Mouse (Mus musculus) cerebellum, adult 8-10 months (tissue): Measurements from ENCODE around the gene Apobec3.
"Not testable (repeated sequence)": the region's sequence is repeated elsewhere in the genome, so short reads cannot be mapped to it uniquely, and the experiment has no call there.

Source experiments
- DNase-seq: peaks from one replicate; pipeline ENCODE4 v3.0.0; 2022

Apobec3 gene

GRCm38 (mm10) chr15:79929734-79930133 is 38.3 kb downstream of the Apobec3 start:
- DNase-seq: no peak

GRCm38 (mm10) chr15:79931496-79932141 is 40.2 kb downstream of the Apobec3 start:
- DNase-seq: no peak

- peak; percentile 96 for DNase-seq
These were observed 41.0 kb downstream of the Apobec3 start for GRCm38 (mm10) chr15:79932323-79932987.

DNA sequence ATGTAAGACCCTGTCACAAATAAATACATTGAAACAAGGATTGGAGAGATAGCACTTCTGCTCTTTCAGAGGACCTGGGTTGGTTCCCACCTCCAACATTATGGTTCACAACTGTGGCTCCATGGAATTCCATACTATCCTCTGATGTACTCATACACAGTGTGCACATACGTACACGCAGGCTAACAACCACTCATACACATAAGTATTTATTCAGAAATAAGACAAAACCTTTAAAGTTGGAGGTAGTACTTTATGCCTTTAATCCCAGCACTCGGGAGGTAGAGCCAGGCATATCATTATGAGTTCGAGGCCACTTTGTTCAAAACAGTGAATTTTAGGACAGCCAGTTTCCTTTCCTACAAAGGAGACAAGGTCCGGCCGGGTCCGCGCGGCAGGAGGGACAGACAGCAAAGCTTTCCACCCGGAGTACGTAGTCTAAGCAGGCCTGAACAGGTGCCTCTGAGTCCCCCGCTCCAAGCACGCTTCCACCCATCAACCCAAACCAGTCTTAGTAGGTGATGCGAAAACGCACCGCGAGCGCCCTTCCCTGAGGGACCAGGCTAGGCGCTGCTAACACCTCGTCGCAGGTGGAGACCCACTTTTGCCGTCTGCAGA is 41.7 kb downstream of the Apobec3 start:
- no peak for DNase-seq

DNA sequence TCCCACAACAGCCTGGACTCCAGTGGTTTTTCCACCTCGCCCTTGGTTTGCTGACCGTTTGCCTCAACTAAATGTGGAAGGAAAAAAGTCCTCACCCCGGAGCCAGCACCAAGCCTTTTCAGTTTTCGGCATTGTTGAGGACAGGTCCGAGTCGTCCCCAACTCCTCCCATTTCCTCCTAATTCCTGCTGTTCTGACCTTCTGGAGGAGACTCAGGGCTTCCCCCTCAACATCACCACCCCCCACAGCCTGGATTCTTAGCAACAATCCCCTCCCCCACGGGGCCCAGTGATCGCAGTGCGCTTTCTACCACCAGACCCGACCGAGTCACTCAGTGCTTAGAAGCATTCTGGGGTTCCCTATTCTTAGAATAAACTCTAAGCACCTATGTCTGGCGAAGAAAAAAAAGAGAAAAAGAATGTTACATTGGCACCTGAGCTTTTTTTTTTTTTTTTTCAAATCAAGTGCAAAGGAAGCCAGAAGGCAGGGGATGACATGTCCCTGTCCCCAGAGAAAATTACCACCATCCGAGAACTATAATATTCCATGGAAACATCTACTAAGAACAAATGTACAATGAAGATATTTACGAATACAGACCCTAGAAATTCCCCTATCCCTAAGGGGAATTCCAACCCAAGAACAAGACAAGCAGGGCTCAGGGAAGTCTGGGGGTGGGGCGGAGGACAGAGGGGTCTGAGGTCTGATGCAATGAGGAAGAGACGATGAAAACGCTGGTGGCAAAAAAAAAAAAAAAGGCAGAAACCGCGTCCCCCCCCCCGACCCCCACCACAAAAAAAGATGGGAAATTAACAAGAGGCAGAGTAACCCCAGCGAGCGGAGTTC is 42.4 kb downstream of the Apobec3 start:
- DNase-seq: no peak

GRCm38 (mm10) chr15:79934776-79935175 is 43.3 kb downstream of the Apobec3 start:
- DNase-seq: no peak

DNA sequence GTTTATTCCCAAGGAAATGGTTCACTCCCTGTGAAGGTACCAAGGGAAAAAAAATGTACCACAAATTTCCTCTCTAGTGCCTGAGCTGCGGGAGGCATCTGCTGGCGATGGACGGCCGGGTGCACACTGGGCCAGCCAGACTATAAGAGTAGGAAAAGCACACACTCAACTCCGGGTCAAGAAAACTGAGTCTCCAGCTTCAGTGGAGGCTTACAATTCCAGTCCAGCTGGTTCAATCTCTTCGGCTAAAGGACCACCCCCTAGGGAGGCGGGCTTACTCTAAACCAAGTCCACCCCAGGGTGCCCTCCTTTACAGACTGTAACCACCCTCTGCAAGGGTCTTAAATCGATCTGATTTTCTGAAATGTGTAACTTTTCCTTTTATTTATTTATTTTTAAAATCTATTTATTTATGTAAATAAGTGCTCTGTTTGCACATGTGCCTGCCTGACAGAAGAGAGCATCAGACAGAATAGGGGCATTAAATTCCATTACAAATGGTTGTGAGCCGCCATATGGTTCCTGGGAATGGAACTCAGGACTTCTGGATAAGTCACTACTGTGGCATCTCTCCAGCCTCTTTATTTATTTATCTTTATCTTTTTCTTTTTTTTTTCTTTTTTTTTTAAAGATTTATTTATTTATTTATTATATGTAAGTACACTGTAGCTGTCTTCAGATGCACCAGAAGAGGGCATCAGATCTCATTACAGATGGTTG is 44.4 kb downstream of the Apobec3 start:
- DNase-seq: no peak

DNA sequence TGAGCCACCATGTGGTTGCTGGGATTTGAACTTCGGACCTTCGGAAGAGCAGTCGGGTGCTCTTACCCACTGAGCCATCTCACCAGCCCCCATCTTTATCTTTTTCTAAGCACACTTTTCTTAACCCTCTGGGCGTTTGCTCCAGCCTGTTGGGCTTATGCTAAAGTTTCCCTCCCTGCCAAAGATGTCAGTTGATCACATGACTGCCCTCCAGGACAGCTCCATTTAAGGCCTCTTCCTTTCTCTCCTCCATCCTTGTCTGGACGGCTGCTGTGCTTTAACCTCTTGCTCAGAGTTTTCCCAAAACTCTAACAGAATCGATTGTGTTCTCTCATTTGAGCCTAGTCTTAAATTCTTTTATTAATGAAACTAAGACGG is 44.9 kb downstream of the Apobec3 start:
- DNase-seq: no peak

- DNase-seq: no peak
These were observed 47.6 kb downstream of the Apobec3 start for GRCm38 (mm10) chr15:79939020-79939419.

DNA sequence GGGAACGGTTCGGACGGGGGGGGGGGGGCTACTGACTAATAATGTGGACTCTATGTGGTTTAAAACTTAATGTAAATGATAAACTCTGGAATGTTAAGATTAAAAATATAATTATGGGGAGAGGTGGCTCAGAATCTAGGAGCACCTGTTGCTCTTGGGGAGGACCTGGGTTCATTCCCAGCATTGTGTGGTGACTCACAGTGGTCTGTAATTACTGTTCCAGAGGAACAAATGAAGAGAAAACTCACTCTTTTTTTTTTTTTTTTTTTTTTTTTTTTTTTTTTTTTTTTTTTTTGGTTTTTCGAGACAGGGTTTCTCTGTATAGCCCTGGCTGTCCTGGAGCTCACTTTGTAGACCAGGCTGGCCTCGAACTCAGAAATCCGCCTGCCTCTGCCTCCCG is 48.0 kb downstream of the Apobec3 start:
- DNase-seq: not testable (repeated sequence)

DNA sequence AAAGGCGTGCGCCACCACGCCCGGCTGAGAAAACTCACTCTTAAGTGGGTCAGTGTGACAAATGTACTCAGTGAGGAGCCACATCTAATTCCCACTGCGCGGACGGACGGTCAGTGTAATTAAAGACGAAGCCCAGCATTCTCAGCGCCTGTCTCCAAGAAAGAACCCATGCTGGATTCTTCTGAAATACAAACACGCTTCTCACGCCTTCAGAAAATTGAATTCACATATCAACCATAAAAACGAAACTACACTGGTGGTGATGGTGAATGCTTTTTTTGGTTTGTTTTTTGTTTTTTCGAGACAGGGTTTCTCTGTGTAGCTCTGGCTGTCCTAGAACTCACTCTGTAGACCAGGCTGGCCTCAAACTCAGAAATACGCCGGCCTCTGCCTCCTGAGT is 48.5 kb downstream of the Apobec3 start:
- no peak for DNase-seq

DNA sequence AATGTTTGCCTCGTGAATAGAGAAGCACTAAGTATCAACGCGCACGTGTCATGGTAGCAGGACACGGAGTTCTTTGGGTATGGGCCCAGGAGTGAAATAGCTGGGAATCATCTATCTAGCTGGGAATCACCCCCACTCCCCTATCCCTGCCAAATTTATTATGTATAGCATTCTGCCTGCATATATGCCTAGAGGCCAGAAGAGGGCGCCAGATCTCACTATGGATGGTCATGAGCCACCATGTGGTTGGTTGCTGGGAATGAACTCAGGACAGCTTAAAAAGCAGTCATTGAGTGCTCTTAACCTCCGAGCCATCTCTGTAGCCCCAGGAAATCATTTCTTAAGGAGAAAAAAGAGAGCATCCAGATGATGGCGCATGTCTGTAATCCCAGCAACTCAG is 49.5 kb downstream of the Apobec3 start:
- DNase-seq: no peak

- no peak for DNase-seq
These were observed 51.1 kb downstream of the Apobec3 start for GRCm38 (mm10) chr15:79942541-79942940.

DNA sequence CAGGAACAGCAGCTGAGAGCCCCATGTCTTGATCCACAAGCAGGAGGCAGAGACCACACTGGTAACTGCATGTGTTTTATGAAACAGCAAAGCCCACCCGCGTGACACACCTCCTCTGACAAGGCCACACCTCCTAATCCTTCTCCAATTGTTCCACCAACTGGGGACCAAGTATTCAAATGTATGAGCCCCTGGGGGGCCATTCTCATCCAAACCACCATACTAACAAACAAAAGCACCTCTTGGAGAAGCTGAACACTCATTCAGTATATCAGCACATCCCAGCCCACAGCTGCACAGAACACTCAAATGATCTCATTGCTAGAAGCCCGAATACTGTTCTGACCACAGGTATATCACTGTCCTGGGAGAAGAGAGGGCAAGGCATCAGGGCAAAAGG is 52.1 kb downstream of the Apobec3 start:
- no peak for DNase-seq

- no peak for DNase-seq
These were observed 53.5 kb downstream of the Apobec3 start for GRCm38 (mm10) chr15:79944948-79945347.

- peak; percentile 84 for DNase-seq
These were observed 54.6 kb downstream of the Apobec3 start for GRCm38 (mm10) chr15:79946022-79946421.

GRCm38 (mm10) chr15:79946790-79947189 is 55.3 kb downstream of the Apobec3 start:
- no peak for DNase-seq

- no peak for DNase-seq
These were observed 56.2 kb downstream of the Apobec3 start for GRCm38 (mm10) chr15:79947681-79948080.

DNA sequence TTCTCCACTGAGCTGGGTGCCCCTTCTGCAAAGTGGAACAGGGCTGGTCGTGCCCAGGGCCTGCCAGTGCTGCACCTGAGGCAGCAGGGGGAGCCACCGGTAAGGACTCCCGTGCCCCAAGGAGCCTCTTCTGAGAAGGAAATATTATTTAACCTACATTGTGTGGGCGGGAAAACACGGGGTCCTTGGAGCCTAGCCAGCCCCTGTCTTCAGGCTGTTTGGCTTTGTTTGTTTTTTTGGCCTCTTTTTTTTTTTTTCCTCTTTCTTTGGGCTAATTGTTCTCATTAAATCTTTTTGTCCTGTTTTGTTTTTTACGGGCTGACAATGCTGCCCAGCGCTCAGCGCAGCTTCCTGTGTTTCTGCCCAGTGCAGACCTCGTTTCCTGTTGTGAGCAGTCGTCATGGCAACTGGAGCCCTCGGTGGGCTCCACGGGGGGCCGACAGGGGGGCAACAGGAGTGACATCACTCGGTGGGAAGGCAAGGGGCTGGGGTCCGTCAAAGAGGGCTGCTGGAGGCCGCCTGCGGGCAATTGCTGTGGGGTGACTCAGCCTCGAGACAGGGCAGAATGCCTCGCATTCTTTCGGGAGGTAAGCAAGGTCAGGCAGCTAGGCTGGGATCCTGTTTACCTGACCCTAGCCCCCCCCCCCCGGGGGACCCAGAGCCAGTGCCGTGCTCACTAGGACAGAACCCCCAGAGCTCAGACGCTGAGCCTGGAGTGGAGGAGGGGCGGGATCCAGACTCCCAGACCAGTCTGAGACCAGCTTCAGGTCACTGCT is 59.0 kb downstream of the Apobec3 start:
- DNase-seq: peak; percentile 75

DNA sequence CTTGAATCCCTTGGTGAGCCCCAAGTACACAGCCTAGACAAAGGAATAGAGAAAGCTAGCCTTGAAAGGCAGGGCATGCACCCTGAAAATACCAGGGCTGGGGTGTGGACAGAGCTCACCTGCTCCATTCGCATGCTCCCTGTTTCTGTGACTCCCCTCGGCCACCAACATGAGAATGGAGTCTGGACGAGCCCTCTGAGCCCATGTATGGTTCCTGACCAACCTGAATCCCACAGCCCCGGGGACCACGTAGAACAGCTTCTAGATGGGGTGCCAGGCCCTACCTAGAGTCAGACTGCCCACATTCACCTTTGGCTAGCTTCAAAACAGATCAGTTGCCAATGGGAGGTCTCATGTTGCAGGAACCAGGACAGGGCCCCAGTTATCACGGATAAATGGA is 59.8 kb downstream of the Apobec3 start:
- no peak for DNase-seq

DNA sequence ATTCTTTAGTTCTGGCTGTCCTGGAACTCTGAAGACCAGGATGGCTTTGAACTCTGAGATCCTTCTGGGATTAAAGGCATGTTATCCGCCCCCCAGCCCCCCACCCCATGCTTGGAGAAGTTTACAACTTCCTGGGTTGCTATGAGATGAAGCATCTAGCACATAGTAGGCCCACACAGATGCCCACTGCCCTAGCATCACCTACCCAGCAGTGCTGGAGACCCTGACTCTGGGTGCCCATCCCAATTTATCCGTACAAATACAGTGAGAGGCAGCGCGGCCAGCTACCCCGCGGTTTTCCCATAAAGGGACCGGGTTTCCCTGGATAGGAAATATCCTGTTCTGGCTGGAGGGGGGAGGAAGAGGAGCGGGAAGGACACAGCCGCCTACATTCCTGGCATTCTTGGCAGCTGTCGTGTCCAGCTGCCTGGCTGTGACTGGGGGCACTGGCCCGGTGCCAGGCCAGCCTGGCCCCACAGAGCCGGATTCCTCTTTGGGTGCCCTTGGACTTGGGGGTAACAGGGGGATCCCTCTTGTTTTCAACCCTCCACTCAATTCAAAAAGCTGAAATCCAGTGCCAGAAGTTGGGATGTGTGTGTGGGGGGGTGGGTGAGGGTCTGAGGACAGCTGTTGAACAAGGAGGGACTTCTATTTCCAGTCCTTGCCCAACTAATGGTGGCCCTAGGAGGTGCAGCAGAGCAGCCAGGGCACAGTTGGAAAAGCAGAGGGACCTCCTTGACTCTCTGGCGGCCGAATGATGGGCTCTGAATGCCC is 60.5 kb downstream of the Apobec3 start:
- DNase-seq: no peak
